12 mouse cellular contexts compared by ENCODE assay signal in genomic region chr5:120787042-120787441, GRCm38 (mm10). TPM values are rescaled to one million over a fixed set of nuclear protein-coding genes. Genes with fewer than 3 reads are reported as not detected.
"Had no signal": no experiment of that assay in that cellular context is flagged by ENCODE, and none has a peak within 500 bp of the region (broad histone marks: within the 10 kb centered on the region; RNA-seq: fewer than 3 reads in every experiment).

No protein-coding gene starts in this region.

- ATAC-seq: midbrain, embryonic 16.5 days had no signal

- DNase-seq: lung, adult 18-20 months; lung, embryonic 14.5 days; lung, postnatal 10 days; lung, postnatal 4 days; midbrain, embryonic 14.5 days; retina, postnatal 1 day; right cerebral cortex, adult 18-20 months; thymus, adult 2 months; thymus, postnatal 25 days; thymus, postnatal 4 days had no signal

RNA-seq across cellular contexts. Expression of gene Oas1e, which starts 8.3 kb away (rescaled TPM):
- total RNA-seq: megakaryocyte-erythroid progenitor cell, adult 5-6 weeks had no signal
